Mouse (Mus musculus) embryonic facial prominence, embryonic 14.5 days (tissue): Measurements from ENCODE around the gene Mrc1. TPM values are rescaled to one million over a fixed set of nuclear protein-coding genes. Genes with fewer than 3 reads are reported as not detected.
"Not testable (repeated sequence)": the region's sequence is repeated elsewhere in the genome, so short reads cannot be mapped to it uniquely, and the experiment has no call there.

Experiments
- ATAC-seq: fragments of 200-750 bp; cut with Nextera tagmentation; 2 replicates; pipeline ENCODE4 v1.8.0; 2017; ENCODE audit warnings: low read depth, moderate number of reproducible peaks, moderate TSS enrichment
- DNase-seq: peaks from one replicate; pipeline ENCODE4 v3.0.0-alpha.2; 2015; ENCODE audit warnings: low spot score
- H3K27ac ChIP-seq: fragments of 300-500 bp; sonication (generic); replicated peaks from 2 replicates; pipeline ENCODE4 v1.5.1; 2014; ENCODE audit warnings: low read depth, mild to moderate bottlenecking, low read length, moderate library complexity
- H3K27me3 ChIP-seq: fragments of 300-500 bp; sonication (generic); replicated peaks from 2 replicates; pipeline ENCODE4 v1.6.1; 2014; ENCODE audit warnings: low read length; ENCODE audit not compliant: control insufficient read depth, insufficient read depth
- H3K36me3 ChIP-seq: fragments of 300-500 bp; sonication (generic); 2 replicates; pipeline ENCODE4 v1.6.1; 2014; ENCODE audit warnings: low read length, mixed read lengths; ENCODE audit not compliant: control insufficient read depth, insufficient read depth
- H3K4me1 ChIP-seq: fragments of 300-500 bp; sonication (generic); 2 replicates; pipeline ENCODE4 v1.6.1; 2014; ENCODE audit warnings: antibody characterized with exemption, low read length; ENCODE audit not compliant: control insufficient read depth, insufficient read depth
- H3K4me2 ChIP-seq: fragments of 300-500 bp; sonication (generic); 2 replicates; pipeline ENCODE4 v1.6.1; 2014; ENCODE audit warnings: low read depth, mild to moderate bottlenecking, low read length, moderate library complexity, mixed read lengths
- H3K4me3 ChIP-seq: fragments of 300-500 bp; sonication (generic); 2 replicates; pipeline ENCODE4 v1.5.1; 2014; ENCODE audit warnings: low read depth, mild to moderate bottlenecking, low read length
- H3K9ac ChIP-seq: fragments of 300-500 bp; sonication (generic); 2 replicates; pipeline ENCODE4 v1.6.1; 2014; ENCODE audit warnings: low read depth, mild to moderate bottlenecking, low read length, moderate library complexity, mixed read lengths
- H3K9me3 ChIP-seq: fragments of 300-500 bp; sonication (generic); 2 replicates; pipeline ENCODE4 v1.6.1; 2016; ENCODE audit warnings: low read length; ENCODE audit not compliant: control insufficient read depth
- WGBS: fragments of 180-500 bp; shearing (Covaris S2); extraction: QIAGEN DNeasy Blood & Tissue Kit; methylation state at CpG from one replicate; pipeline ENCODE4 v1.1.7; 2014; 5-methylcytosine and 5-hydroxymethylcytosine counted together
- polyA plus RNA-seq: library from polyadenylated mRNA; unstranded; fragments of >200 nt; fragmentation: Nextera tagmentation; extraction: Ambion mirVana; gene quantifications from 2 replicates; pipeline ENCODE4 v1.2.1, GENCODE M21; 2014

Gene Mrc1
- polyA plus RNA-seq, result 20.9 and 21.0 TPM in 2 replicates

DNA sequence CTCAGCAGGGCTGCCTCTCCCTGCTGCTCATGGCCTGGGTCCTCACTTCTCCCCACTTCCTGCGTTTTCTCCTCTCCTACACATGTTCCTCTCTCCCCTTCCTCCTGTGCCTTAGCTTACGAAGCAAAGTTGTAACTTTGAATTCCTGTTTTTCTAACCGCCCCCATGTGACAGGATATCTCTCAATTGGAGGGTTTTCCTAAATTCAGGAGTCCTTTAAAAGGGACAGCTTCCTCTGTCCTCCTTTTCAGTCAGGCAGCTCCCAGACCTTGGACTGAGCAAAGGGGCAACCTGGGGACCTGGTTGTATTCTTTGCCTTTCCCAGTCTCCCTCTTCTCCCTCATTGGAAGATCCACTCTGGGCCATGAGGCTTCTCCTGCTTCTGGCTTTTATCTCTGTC, at the start of gene Mrc1:
Gene Mrc1 (plus strand): TSS at position 244 of the 400 bp plus-strand sequence.
- Histone ChIP-seq H3K27ac (no peak within 1 kb of the TSS), H3K9ac (no peak within 1 kb of the TSS), H3K27me3 (no peaks in the 10 kb centered on the region), H3K4me3 (no peak within 1 kb of the TSS), H3K4me2 (no peak within 1 kb of the TSS), H3K9me3 (no peaks in the 10 kb centered on the region), H3K4me1 (no peaks in the 10 kb centered on the region), H3K36me3 (no peaks in the 10 kb centered on the region)
- ATAC-seq, result no peak
- no peak for DNase-seq
- 39% methylated on average over 3 of the region's 3 CpGs for WGBS

DNA sequence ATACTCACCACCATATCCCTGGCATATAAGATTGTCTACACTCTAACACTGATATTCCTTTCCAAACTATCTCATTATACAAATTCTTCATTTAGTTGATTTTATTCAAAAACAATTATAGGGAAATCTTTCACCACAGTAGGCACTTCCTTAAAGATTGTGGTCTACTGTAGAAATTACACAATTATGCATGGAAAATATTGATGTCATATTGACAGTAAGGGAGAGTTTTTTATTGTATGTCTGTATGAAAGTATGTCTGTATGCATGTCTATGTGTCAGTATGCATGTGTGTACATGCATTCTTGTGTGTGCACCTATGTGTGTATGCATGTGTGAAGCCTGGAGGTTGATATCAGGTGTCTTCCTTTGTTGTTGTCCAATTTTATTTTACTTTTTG, 44.8 kb upstream of the Mrc1 start:
- ATAC-seq, result no peak
- Histone ChIP-seq H3K27me3 (no peaks in the 10 kb centered on the region), H3K27ac (no peak overlapping the region)

DNA sequence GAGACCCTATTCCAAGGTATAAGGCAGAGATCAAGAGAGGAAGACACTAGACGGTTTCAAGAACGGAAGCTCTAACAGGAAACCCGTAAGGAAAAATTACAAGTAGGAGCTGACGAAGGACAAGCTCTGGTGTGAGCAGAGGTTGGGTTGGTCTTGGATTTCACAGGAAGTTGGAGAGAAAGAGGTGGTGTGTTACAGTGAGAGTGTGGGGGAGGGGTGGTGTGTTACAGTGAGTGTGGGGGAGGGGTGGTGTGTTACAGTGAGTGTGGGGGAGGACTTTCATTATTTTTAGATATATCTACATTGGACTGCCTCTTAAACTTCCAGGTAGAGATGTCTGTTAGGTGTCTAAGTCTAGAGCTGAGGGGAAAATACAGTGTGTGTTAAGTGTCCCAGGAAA, 38.5 kb upstream of the Mrc1 start:
- WGBS, result 74% methylated on average over 4 of the region's 4 CpGs
- ATAC-seq, result no peak
- no peak for DNase-seq
- no peak overlapping the region for H3K4me3 ChIP-seq
- no peak overlapping the region for H3K27ac ChIP-seq
- no peak overlapping the region for H3K4me2 ChIP-seq
- no peaks in the 10 kb centered on the region for H3K9me3 ChIP-seq
- H3K9ac ChIP-seq, result no peak overlapping the region
- no peaks in the 10 kb centered on the region for H3K27me3 ChIP-seq
- no peaks in the 10 kb centered on the region for H3K36me3 ChIP-seq
- no peaks in the 10 kb centered on the region for H3K4me1 ChIP-seq

More for the DNA sequence above, 44.8 kb upstream of the Mrc1 start:
- Histone ChIP-seq H3K36me3 (no peaks in the 10 kb centered on the region), H3K9me3 (no peaks in the 10 kb centered on the region), H3K4me3 (no peak overlapping the region), H3K4me2 (no peak overlapping the region), H3K4me1 (no peaks in the 10 kb centered on the region), H3K9ac (no peak overlapping the region)
- DNase-seq, result no peak

DNA sequence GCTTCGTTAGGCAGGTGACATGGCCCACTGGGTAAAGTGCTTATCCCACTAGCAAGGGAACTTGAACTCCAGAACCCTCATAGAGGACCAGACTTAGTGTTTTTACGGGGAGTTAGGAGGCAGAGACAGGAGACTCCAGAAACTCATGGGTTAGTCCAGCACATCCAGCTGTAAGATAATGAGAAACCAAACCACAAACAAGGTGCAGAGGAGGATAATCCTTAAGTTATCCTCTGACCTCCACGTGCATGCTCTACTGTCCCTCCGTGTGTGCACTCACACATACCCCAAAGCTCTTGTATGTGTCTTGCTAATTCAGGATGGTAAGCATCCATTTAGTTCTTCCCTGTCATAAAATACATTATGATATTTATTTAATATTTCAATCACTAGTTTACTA, 37.6 kb upstream of the Mrc1 start:
- Histone ChIP-seq H3K9me3 (no peaks in the 10 kb centered on the region), H3K36me3 (no peaks in the 10 kb centered on the region), H3K27ac (no peak overlapping the region), H3K9ac (no peak overlapping the region), H3K4me2 (no peak overlapping the region), H3K27me3 (no peaks in the 10 kb centered on the region), H3K4me3 (no peak overlapping the region), H3K4me1 (no peaks in the 10 kb centered on the region)
- ATAC-seq, result no peak
- DNase-seq, result no peak
- WGBS, result 87% methylated on average over 4 of the region's 4 CpGs

DNA sequence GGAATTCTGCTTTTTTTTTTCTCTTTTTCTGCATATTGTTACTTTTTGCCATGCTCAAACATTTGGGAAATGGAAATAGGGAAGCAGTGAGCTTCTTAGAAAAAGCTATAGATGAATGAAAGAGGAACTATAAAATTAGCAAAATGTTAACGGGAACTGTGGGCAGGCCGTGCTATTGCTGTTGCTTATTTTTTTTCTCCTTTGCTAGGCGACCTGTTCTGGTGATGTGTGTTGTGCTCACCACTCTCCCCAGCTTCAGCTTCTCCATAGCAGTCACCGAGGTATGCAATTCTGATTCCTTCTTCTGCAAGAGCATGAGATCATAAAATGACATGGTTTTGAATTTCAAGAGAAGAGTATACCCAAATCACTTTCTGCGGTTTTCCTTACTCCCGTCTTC, 37.1 kb upstream of the Mrc1 start:
- no peak overlapping the region for H3K9ac ChIP-seq
- no peaks in the 10 kb centered on the region for H3K27me3 ChIP-seq
- 55% methylated on average over 6 of the region's 6 CpGs for WGBS
- DNase-seq, result no peak
- no peaks in the 10 kb centered on the region for H3K4me1 ChIP-seq
- no peak overlapping the region for H3K4me2 ChIP-seq
- H3K36me3 ChIP-seq, result no peaks in the 10 kb centered on the region
- ATAC-seq, result no peak
- no peak overlapping the region for H3K4me3 ChIP-seq
- H3K9me3 ChIP-seq, result no peaks in the 10 kb centered on the region
- no peak overlapping the region for H3K27ac ChIP-seq

DNA sequence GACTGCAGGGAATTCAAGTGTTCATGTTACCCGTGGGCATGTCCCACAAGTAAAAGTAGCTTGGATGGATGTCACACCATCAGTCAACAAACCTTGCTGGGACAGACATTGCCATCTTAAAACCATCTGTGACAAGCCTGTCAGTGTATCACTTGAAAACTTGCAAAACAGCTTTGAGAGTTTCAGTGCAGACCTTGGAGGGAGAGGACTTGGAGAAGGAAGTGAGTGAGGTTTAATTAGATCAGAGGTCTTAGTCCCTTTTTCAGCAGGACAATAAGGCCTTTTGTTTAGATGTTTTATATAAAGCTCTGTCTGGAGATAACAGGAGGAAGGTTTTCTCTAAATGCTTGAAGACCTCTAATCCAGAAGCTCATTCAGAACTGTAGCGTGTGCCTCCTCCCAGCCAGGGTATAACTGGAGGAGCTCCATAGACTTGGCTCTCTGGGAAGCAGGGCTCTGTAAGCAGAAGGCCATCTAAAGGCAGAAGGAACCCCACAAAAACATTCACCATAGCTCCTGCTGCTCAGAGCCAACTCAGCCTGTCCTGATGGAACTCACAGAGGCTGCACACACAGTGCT, 30.8 kb upstream of the Mrc1 start:
- DNase-seq, H3K27ac ChIP-seq, H3K36me3 ChIP-seq, H3K9me3 ChIP-seq, H3K4me3 ChIP-seq, ATAC-seq, H3K27me3 ChIP-seq, H3K9ac ChIP-seq, H3K4me1 ChIP-seq, H3K4me2 ChIP-seq: not testable (repeated sequence)
- WGBS, result no CpG with 5 or more reads among the region's 2 CpGs

DNA sequence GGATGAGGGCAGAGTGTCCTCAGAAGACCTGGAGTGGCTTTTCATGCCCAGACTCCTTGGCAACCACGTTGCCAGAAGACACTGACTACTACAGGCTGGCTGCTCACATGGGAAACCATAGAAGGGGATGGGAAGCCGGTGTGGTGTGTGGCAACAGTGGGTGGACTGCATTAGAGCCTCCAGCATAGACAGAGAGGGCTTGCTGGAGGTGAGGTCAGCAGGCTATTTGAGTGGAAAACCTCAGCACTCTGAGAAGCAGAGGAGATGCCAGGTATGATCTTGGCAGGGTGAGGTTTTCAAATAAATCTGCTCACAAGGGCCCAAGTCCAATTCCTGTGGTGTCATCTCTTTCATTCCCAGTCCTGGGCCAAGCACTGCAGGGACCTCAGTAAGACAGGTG, 29.6 kb upstream of the Mrc1 start:
- ATAC-seq, result no peak
- 42% methylated on average over 2 of the region's 2 CpGs for WGBS
- Histone ChIP-seq H3K4me2 (no peak overlapping the region), H3K9ac (no peak overlapping the region), H3K4me1 (no peaks in the 10 kb centered on the region), H3K27ac (no peak overlapping the region), H3K36me3 (no peaks in the 10 kb centered on the region), H3K9me3 (no peaks in the 10 kb centered on the region), H3K4me3 (no peak overlapping the region), H3K27me3 (no peaks in the 10 kb centered on the region)
- no peak for DNase-seq

DNA sequence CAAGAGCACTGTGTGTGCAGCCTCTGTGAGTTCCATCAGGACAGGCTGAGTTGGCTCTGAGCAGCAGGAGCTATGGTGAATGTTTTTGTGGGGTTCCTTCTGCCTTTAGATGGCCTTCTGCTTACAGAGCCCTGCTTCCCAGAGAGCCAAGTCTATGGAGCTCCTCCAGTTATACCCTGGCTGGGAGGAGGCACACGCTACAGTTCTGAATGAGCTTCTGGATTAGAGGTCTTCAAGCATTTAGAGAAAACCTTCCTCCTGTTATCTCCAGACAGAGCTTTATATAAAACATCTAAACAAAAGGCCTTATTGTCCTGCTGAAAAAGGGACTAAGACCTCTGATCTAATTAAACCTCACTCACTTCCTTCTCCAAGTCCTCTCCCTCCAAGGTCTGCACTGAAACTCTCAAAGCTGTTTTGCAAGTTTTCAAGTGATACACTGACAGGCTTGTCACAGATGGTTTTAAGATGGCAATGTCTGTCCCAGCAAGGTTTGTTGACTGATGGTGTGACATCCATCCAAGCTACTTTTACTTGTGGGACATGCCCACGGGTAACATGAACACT, 28.2 kb upstream of the Mrc1 start:
- not testable (repeated sequence) for H3K27ac ChIP-seq, H3K9me3 ChIP-seq, H3K4me3 ChIP-seq, DNase-seq, ATAC-seq, H3K36me3 ChIP-seq, H3K27me3 ChIP-seq, H3K4me2 ChIP-seq, H3K4me1 ChIP-seq, H3K9ac ChIP-seq
- WGBS, result no CpG with 5 or more reads among the region's 2 CpGs

DNA sequence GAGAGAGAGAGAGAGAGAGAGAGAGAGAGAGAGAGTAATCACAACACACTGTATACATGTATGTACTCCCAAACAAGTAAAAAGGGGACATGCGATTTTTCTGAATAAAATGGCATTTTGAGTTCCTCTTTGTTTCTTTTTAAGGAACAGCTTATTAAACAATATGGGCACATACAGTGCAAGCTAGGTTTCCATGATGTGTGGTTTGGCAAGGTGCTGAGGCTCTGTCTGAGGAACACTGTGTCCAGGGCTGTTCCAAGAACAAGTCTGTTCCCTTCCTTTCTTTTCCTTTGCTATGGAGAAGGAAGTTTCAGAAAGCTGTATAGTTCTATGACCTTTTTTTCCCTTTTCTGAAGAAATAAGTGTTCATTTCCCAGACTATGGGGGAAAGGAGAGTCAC, 24.9 kb upstream of the Mrc1 start:
- ATAC-seq (no peak), DNase-seq (no peak)
- no peaks in the 10 kb centered on the region for H3K27me3 ChIP-seq
- H3K9me3 ChIP-seq, result no peaks in the 10 kb centered on the region
- no peak overlapping the region for H3K4me3 ChIP-seq
- H3K27ac ChIP-seq, result no peak overlapping the region
- H3K36me3 ChIP-seq, result no peaks in the 10 kb centered on the region
- H3K4me1 ChIP-seq, result no peaks in the 10 kb centered on the region
- no peak overlapping the region for H3K4me2 ChIP-seq
- no peak overlapping the region for H3K9ac ChIP-seq
- WGBS, result 69% methylated on average over 1 of the region's 1 CpGs
